Mouse (Mus musculus): Measurements from ENCODE around the gene Trappc1. TPM values are rescaled to one million over a fixed set of nuclear protein-coding genes. Genes with fewer than 3 reads are reported as not detected.

The Trappc1 gene
- polyA plus RNA-seq, 1 experiment = 62.5 TPM

GRCm38 (mm10) chr11:69327157-69327442 lies 3.3 kb downstream of the Trappc1 start:
- WGBS = 60% methylated on average over 9 of the region's 9 CpGs
- no peaks in the 10 kb centered on the region for H3K27me3 ChIP-seq (ENCODE audit: control insufficient read depth, insufficient read depth, low read length)
- TF ChIP-seq CTCF (IDR thresholded peaks at IDR 0.05; ENCODE audit: borderline replicate concordance, control insufficient read depth, extremely low read depth, insufficient read depth, low read length, poor library complexity) (no peak), POLR2A (IDR thresholded peaks at IDR 0.05; ENCODE audit: control insufficient read depth, extremely low read depth, insufficient read depth, low read length, poor library complexity) (no peak)
- DNase-seq = no peak
- peaks cover 39% of the 10 kb centered on the region for H3K4me1 ChIP-seq (replicated peaks; ENCODE audit: control insufficient read depth, insufficient read depth, low read length)
- no peak overlapping the region for H3K27ac ChIP-seq (ENCODE audit: control insufficient read depth, insufficient read depth, low read length)
- H3K36me3 ChIP-seq (ENCODE audit: control insufficient read depth, insufficient read depth, low read length) = no peaks in the 10 kb centered on the region
- no peak overlapping the region for H3K4me3 ChIP-seq (ENCODE audit: control insufficient read depth, insufficient read depth, low read length)

GRCm38 (mm10) chr11:69327648-69328047 lies 3.9 kb downstream of the Trappc1 start:
- Histone ChIP-seq H3K27me3 (ENCODE audit: control insufficient read depth, insufficient read depth, low read length) (no peaks in the 10 kb centered on the region), H3K27ac (ENCODE audit: control insufficient read depth, insufficient read depth, low read length) (no peak overlapping the region), H3K36me3 (ENCODE audit: control insufficient read depth, insufficient read depth, low read length) (no peaks in the 10 kb centered on the region), H3K4me1 (replicated peaks; ENCODE audit: control insufficient read depth, insufficient read depth, low read length) (peaks cover 39% of the 10 kb centered on the region), H3K4me3 (ENCODE audit: control insufficient read depth, insufficient read depth, low read length) (no peak overlapping the region)
- DNase-seq = no peak
- 32% methylated on average over 6 of the region's 6 CpGs for WGBS
- TF ChIP-seq CTCF (IDR thresholded peaks at IDR 0.05; ENCODE audit: borderline replicate concordance, control insufficient read depth, extremely low read depth, insufficient read depth, low read length, poor library complexity) (no peak), POLR2A (IDR thresholded peaks at IDR 0.05; ENCODE audit: control insufficient read depth, extremely low read depth, insufficient read depth, low read length, poor library complexity) (no peak)

- H3K36me3 ChIP-seq (ENCODE audit: control insufficient read depth, insufficient read depth, low read length) = no peaks in the 10 kb centered on the region
- no peak overlapping the region for H3K4me3 ChIP-seq (ENCODE audit: control insufficient read depth, insufficient read depth, low read length)
- DNase-seq = no peak
- H3K4me1 ChIP-seq (replicated peaks; ENCODE audit: control insufficient read depth, insufficient read depth, low read length) = peaks cover 36% of the 10 kb centered on the region
- no peak overlapping the region for H3K27ac ChIP-seq (ENCODE audit: control insufficient read depth, insufficient read depth, low read length)
- H3K27me3 ChIP-seq (ENCODE audit: control insufficient read depth, insufficient read depth, low read length) = no peaks in the 10 kb centered on the region
- TF ChIP-seq POLR2A (IDR thresholded peaks at IDR 0.05; ENCODE audit: control insufficient read depth, extremely low read depth, insufficient read depth, low read length, poor library complexity) = no peak
- 97% methylated on average over 6 of the region's 6 CpGs for WGBS
These were observed 4.7 kb downstream of the Trappc1 start for GRCm38 (mm10) chr11:69328517-69328916.

- TF ChIP-seq POLR2A (IDR thresholded peaks at IDR 0.05; ENCODE audit: control insufficient read depth, extremely low read depth, insufficient read depth, low read length, poor library complexity) (no peak), CTCF (IDR thresholded peaks at IDR 0.05; ENCODE audit: borderline replicate concordance, control insufficient read depth, extremely low read depth, insufficient read depth, low read length, poor library complexity) (no peak)
- H3K4me1 ChIP-seq (replicated peaks; ENCODE audit: control insufficient read depth, insufficient read depth, low read length) = peaks cover 25% of the 10 kb centered on the region
- 97% methylated on average over 6 of the region's 6 CpGs for WGBS
- H3K27me3 ChIP-seq (ENCODE audit: control insufficient read depth, insufficient read depth, low read length) = no peaks in the 10 kb centered on the region
- DNase-seq = no peak
- no peaks in the 10 kb centered on the region for H3K36me3 ChIP-seq (ENCODE audit: control insufficient read depth, insufficient read depth, low read length)
- H3K27ac ChIP-seq (ENCODE audit: control insufficient read depth, insufficient read depth, low read length) = no peak overlapping the region
- no peak overlapping the region for H3K4me3 ChIP-seq (ENCODE audit: control insufficient read depth, insufficient read depth, low read length)
These were observed 7.4 kb downstream of the Trappc1 start for GRCm38 (mm10) chr11:69331152-69331551.

GRCm38 (mm10) chr11:69331929-69332405 lies 8.2 kb downstream of the Trappc1 start:
- Histone ChIP-seq H3K36me3 (ENCODE audit: control insufficient read depth, insufficient read depth, low read length) (no peaks in the 10 kb centered on the region), H3K27ac (ENCODE audit: control insufficient read depth, insufficient read depth, low read length) (no peak overlapping the region), H3K27me3 (ENCODE audit: control insufficient read depth, insufficient read depth, low read length) (no peaks in the 10 kb centered on the region), H3K4me3 (ENCODE audit: control insufficient read depth, insufficient read depth, low read length) (peak overlapping the region; percentile 87), H3K4me1 (replicated peaks; ENCODE audit: control insufficient read depth, insufficient read depth, low read length) (peaks cover 17% of the 10 kb centered on the region)
- WGBS = 2% methylated on average over 24 of the region's 24 CpGs
- TF ChIP-seq POLR2A (IDR thresholded peaks at IDR 0.05; ENCODE audit: control insufficient read depth, extremely low read depth, insufficient read depth, low read length, poor library complexity) (peak; percentile 43; the same call in 1 of the 2 replicates), CTCF (IDR thresholded peaks at IDR 0.05; ENCODE audit: borderline replicate concordance, control insufficient read depth, extremely low read depth, insufficient read depth, low read length, poor library complexity) (no peak)
- DNase-seq = peak; percentile 79

GRCm38 (mm10) chr11:69332713-69333253 lies 9.0 kb downstream of the Trappc1 start:
- no peaks in the 10 kb centered on the region for H3K27me3 ChIP-seq (ENCODE audit: control insufficient read depth, insufficient read depth, low read length)
- H3K36me3 ChIP-seq (ENCODE audit: control insufficient read depth, insufficient read depth, low read length) = no peaks in the 10 kb centered on the region
- WGBS = 61% methylated on average over 8 of the region's 8 CpGs
- no peak overlapping the region for H3K4me3 ChIP-seq (ENCODE audit: control insufficient read depth, insufficient read depth, low read length)
- TF ChIP-seq POLR2A (IDR thresholded peaks at IDR 0.05; ENCODE audit: control insufficient read depth, extremely low read depth, insufficient read depth, low read length, poor library complexity) = no peak
- TF ChIP-seq CTCF (IDR thresholded peaks at IDR 0.05; ENCODE audit: borderline replicate concordance, control insufficient read depth, extremely low read depth, insufficient read depth, low read length, poor library complexity) = no peak
- H3K4me1 ChIP-seq (replicated peaks; ENCODE audit: control insufficient read depth, insufficient read depth, low read length) = peaks cover 15% of the 10 kb centered on the region
- no peak for DNase-seq
- H3K27ac ChIP-seq (ENCODE audit: control insufficient read depth, insufficient read depth, low read length) = no peak overlapping the region

GRCm38 (mm10) chr11:69333922-69334321 lies 10.1 kb downstream of the Trappc1 start:
- no peak for DNase-seq
- no peaks in the 10 kb centered on the region for H3K36me3 ChIP-seq (ENCODE audit: control insufficient read depth, insufficient read depth, low read length)
- H3K27me3 ChIP-seq (ENCODE audit: control insufficient read depth, insufficient read depth, low read length) = no peaks in the 10 kb centered on the region
- H3K27ac ChIP-seq (ENCODE audit: control insufficient read depth, insufficient read depth, low read length) = no peak overlapping the region
- TF ChIP-seq POLR2A (IDR thresholded peaks at IDR 0.05; ENCODE audit: control insufficient read depth, extremely low read depth, insufficient read depth, low read length, poor library complexity) (no peak), CTCF (IDR thresholded peaks at IDR 0.05; ENCODE audit: borderline replicate concordance, control insufficient read depth, extremely low read depth, insufficient read depth, low read length, poor library complexity) (no peak)
- peaks cover 15% of the 10 kb centered on the region for H3K4me1 ChIP-seq (replicated peaks; ENCODE audit: control insufficient read depth, insufficient read depth, low read length)
- H3K4me3 ChIP-seq (ENCODE audit: control insufficient read depth, insufficient read depth, low read length) = no peak overlapping the region
- 14% methylated on average over 3 of the region's 3 CpGs for WGBS
